Mouse (Mus musculus): ENCODE results near the gene Rnase1. TPM values are rescaled to one million over a fixed set of nuclear protein-coding genes. Genes with fewer than 3 reads are reported as not detected.
A peak's percentile ranks its signal among the peaks of the same experiment; 100 is the strongest.

Rnase1 gene
- polyA plus RNA-seq, 1 experiment: 0.17 TPM

GRCm38 (mm10) chr14:51143287-51143686 is 3.3 kb downstream of the Rnase1 start:
- Histone ChIP-seq H3K4me2 (ENCODE audit: low read depth) (no peak overlapping the region), H3K79me2 (ENCODE audit: control insufficient read depth, insufficient read depth) (no peaks in the 10 kb centered on the region), H3K36me3 (ENCODE audit: control insufficient read depth, insufficient read depth) (no peaks in the 10 kb centered on the region), H3K4me3 (no peak overlapping the region), H3K27me3 (ENCODE audit: control insufficient read depth, insufficient read depth, insufficient read length) (no peaks in the 10 kb centered on the region), H3ac (ENCODE audit: control insufficient read depth, insufficient read length) (no peak overlapping the region)
- TF ChIP-seq E2F4 (IDR thresholded peaks at IDR 0.05; ENCODE audit: insufficient read depth) (no peak), POLR2A (IDR thresholded peaks at IDR 0.05; ENCODE audit: insufficient read length, low read depth) (no peak), TCF3 (IDR thresholded peaks at IDR 0.05; ENCODE audit: insufficient read length, low read depth) (no peak), TCF12 (IDR thresholded peaks at IDR 0.05; ENCODE audit: insufficient read depth, poor library complexity, severe bottlenecking) (no peak), CEBPB (IDR thresholded peaks at IDR 0.05; ENCODE audit: insufficient read depth, poor library complexity, severe bottlenecking) (no peak), REST (IDR thresholded peaks at IDR 0.05; ENCODE audit: insufficient read depth, insufficient read length) (no peak), POLR2AphosphoS2 (IDR thresholded peaks at IDR 0.05; ENCODE audit: insufficient read length, low read depth) (no peak), MAX (IDR thresholded peaks at IDR 0.05; ENCODE audit: low read depth) (no peak), USF1 (IDR thresholded peaks at IDR 0.05; ENCODE audit: low read depth) (peak; percentile 42), MYOD1 (IDR thresholded peaks at IDR 0.05; ENCODE audit: control insufficient read depth in 1 of 3, insufficient read length in 2 of 3, low read depth in 2 of 3) (no peak), SRF (IDR thresholded peaks at IDR 0.05; ENCODE audit: control insufficient read depth, insufficient read length, low read depth) (no peak), MYOG (IDR thresholded peaks at IDR 0.05; ENCODE audit: control insufficient read depth in 1 of 3, insufficient read depth in 1 of 3, insufficient read length in 2 of 3, low read depth in 2 of 3) (peak in 1 of 3 experiments; percentile 55)

- Histone ChIP-seq H3K4me3 (no peak overlapping the region), H3K36me3 (ENCODE audit: control insufficient read depth, insufficient read depth) (no peaks in the 10 kb centered on the region), H3K4me2 (ENCODE audit: low read depth) (no peak overlapping the region), H3K79me2 (ENCODE audit: control insufficient read depth, insufficient read depth) (no peaks in the 10 kb centered on the region), H3K27me3 (ENCODE audit: control insufficient read depth, insufficient read depth, insufficient read length) (no peaks in the 10 kb centered on the region), H3ac (ENCODE audit: control insufficient read depth, insufficient read length) (no peak overlapping the region)
- no peak for TF ChIP-seq E2F4 (IDR thresholded peaks at IDR 0.05; ENCODE audit: insufficient read depth)
- TF ChIP-seq POLR2A (IDR thresholded peaks at IDR 0.05; ENCODE audit: insufficient read length, low read depth): no peak
- TF ChIP-seq MAX (IDR thresholded peaks at IDR 0.05; ENCODE audit: low read depth): no peak
- TF ChIP-seq TCF3 (IDR thresholded peaks at IDR 0.05; ENCODE audit: insufficient read length, low read depth): no peak
- TF ChIP-seq REST (IDR thresholded peaks at IDR 0.05; ENCODE audit: insufficient read depth, insufficient read length): no peak
Observed at GRCm38 (mm10) chr14:51142568-51142967, 4.0 kb downstream of the Rnase1 start.

GRCm38 (mm10) chr14:51142119-51142518 is 4.5 kb downstream of the Rnase1 start:
- TF ChIP-seq REST (IDR thresholded peaks at IDR 0.05; ENCODE audit: insufficient read depth, insufficient read length): no peak
- TF ChIP-seq TCF12 (IDR thresholded peaks at IDR 0.05; ENCODE audit: insufficient read depth, poor library complexity, severe bottlenecking): no peak
- no peak for TF ChIP-seq TCF3 (IDR thresholded peaks at IDR 0.05; ENCODE audit: insufficient read length, low read depth)
- no peak for TF ChIP-seq E2F4 (IDR thresholded peaks at IDR 0.05; ENCODE audit: insufficient read depth)
- TF ChIP-seq MYOD1 (IDR thresholded peaks at IDR 0.05; ENCODE audit: control insufficient read depth in 1 of 3, insufficient read length in 2 of 3, low read depth in 2 of 3): no peak
- no peak for TF ChIP-seq POLR2A (IDR thresholded peaks at IDR 0.05; ENCODE audit: insufficient read length, low read depth)

GRCm38 (mm10) chr14:51140342-51140741 is 6.2 kb downstream of the Rnase1 start:
- no peaks in the 10 kb centered on the region for H3K27me3 ChIP-seq (ENCODE audit: control insufficient read depth, insufficient read depth, insufficient read length)
- TF ChIP-seq CEBPB (IDR thresholded peaks at IDR 0.05; ENCODE audit: insufficient read depth, poor library complexity, severe bottlenecking) (peak; percentile 75), SRF (IDR thresholded peaks at IDR 0.05; ENCODE audit: control insufficient read depth, insufficient read length, low read depth) (no peak), TCF12 (IDR thresholded peaks at IDR 0.05; ENCODE audit: insufficient read depth, poor library complexity, severe bottlenecking) (no peak), TCF3 (IDR thresholded peaks at IDR 0.05; ENCODE audit: insufficient read length, low read depth) (no peak), REST (IDR thresholded peaks at IDR 0.05; ENCODE audit: insufficient read depth, insufficient read length) (no peak)
- H3K36me3 ChIP-seq (ENCODE audit: control insufficient read depth, insufficient read depth): no peaks in the 10 kb centered on the region
- no peak overlapping the region for H3ac ChIP-seq (ENCODE audit: control insufficient read depth, insufficient read length)
- no peak overlapping the region for H3K4me3 ChIP-seq
- peak overlapping the region; percentile 3 for H3K4me2 ChIP-seq (ENCODE audit: low read depth)
- H3K79me2 ChIP-seq (ENCODE audit: control insufficient read depth, insufficient read depth): no peaks in the 10 kb centered on the region

More at GRCm38 (mm10) chr14:51142119-51142518, 4.5 kb downstream of the Rnase1 start:
- Histone ChIP-seq H3K79me2 (ENCODE audit: control insufficient read depth, insufficient read depth) (no peaks in the 10 kb centered on the region), H3K27me3 (ENCODE audit: control insufficient read depth, insufficient read depth, insufficient read length) (no peaks in the 10 kb centered on the region), H3ac (ENCODE audit: control insufficient read depth, insufficient read length) (no peak overlapping the region), H3K36me3 (ENCODE audit: control insufficient read depth, insufficient read depth) (no peaks in the 10 kb centered on the region), H3K4me3 (no peak overlapping the region), H3K4me2 (ENCODE audit: low read depth) (no peak overlapping the region)

- no peak overlapping the region for H3ac ChIP-seq (ENCODE audit: control insufficient read depth, insufficient read length)
- no peak overlapping the region for H3K4me2 ChIP-seq (ENCODE audit: low read depth)
- no peaks in the 10 kb centered on the region for H3K36me3 ChIP-seq (ENCODE audit: control insufficient read depth, insufficient read depth)
- TF ChIP-seq TCF12 (IDR thresholded peaks at IDR 0.05; ENCODE audit: insufficient read depth, poor library complexity, severe bottlenecking): no peak
- peaks cover 6% of the 10 kb centered on the region for H3K27me3 ChIP-seq (ENCODE audit: control insufficient read depth, insufficient read depth, insufficient read length)
- H3K4me3 ChIP-seq: no peak overlapping the region
- H3K79me2 ChIP-seq (ENCODE audit: control insufficient read depth, insufficient read depth): no peaks in the 10 kb centered on the region
Observed at GRCm38 (mm10) chr14:51132372-51132771, 14.2 kb downstream of the Rnase1 start.

Data from myocyte (in vitro differentiated cells).